Mouse (Mus musculus): ENCODE data around the gene Osbpl2.

DNA sequence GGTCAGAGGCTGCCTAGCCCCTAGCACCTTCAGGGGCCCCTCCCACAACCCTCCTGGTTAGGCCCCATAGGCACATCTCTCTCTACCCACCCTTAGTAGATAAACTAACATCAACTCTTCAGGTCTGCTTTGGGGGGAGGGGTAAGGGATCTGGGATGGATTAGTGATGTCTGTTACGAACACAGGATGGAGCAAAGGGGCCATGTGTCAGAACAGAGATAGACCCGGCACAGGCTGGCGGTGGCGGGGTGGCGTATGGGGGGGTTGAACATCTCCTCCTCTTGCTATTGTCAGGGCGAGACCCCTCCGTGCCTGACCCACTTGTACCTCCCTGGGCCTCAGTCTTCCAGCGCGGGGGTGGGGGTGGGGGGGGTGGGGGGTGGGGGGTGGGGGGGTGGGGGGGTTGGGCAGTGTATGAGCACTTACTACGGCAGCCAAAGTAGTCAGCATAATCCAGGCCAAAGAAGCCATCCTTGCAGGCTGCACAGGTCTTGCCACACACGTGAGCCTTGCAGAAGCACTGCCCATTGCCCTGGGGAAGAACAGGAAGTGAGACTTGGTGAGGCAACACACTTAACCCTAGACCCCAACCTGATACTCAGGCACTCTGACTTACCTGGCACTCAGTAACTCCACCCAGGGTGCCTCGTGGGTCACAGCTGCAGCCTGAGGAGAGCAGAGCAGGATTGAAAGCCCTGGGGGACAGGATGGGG lies 77.7 kb downstream of the Osbpl2 start:
- TF ChIP-seq CTCF (IDR thresholded peaks at IDR 0.05; ENCODE audit: insufficient read depth, low read length) = no peak
- no peak for TF ChIP-seq POLR2A (IDR thresholded peaks at IDR 0.05; ENCODE audit: borderline replicate concordance, extremely low read depth, low read depth, low read length)
